Mouse (Mus musculus): ENCODE results near the gene Erg.
A peak's percentile ranks its signal among the peaks of the same experiment; 100 is the strongest.

Gene Erg

DNA sequence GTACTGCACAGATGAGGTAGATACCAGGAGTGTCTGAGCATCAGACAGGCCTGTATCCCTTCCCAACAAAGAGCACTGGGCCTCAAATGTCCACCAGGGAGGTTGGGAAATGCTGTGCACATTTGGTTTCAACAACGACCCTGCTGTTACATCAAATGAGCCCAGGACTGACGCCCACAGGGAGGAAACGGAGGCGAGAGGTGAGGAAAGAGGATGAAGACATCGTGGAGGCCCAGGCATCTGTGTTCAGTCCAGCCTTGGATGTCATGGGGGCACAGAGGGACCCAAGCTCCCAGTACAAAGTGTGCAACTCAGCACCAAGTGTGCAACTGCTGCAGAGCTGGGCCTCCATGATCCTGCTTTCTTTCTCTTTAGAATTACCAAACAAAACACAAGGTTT lies 236.6 kb downstream of the Erg start:
- DNase-seq (ENCODE audit: low spot score) = no peak

DNA sequence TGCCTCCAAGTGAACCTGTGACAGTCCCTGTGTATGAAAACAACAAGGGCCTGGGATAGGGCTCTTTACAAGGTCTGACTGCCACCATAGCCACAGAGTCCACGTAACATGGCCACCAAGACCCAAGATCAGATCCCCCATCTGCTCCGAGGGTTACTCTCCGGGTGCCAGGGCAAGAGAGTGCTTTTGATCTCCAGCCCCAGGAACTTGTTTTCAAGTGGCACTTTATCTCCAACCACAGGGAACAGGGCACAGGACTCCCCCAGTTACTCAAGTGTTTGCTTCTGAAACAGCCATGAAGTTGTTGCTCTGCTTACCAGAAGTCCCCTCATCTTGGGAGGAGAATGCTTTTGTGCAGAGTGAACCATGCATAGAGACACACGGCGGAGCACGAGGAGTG lies 237.0 kb downstream of the Erg start:
- DNase-seq (ENCODE audit: low spot score) = no peak

DNA sequence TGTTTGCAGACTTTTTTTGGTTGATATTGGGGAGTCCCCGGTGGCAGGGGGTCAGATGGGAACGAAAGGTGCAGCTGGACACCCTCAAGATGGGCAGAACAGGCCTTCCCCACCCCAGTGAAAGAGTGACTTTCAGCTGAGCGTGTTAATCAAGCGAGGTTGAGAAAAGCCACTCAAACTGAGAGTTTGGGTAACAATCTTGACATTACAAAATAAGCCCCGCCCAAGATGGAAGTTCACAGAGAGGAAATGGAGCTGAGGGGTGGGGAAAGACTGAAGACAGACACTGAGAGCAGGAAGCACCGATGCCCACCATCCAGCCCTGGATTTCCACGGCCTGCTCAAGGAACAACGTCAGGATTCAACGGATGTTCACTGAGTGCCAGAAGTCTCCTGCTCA lies 237.8 kb downstream of the Erg start:
- no peak for DNase-seq (ENCODE audit: low spot score)

GRCm38 (mm10) chr16:95347202-95347601 lies 239.2 kb downstream of the Erg start:
- no peak for DNase-seq (ENCODE audit: low spot score)

DNA sequence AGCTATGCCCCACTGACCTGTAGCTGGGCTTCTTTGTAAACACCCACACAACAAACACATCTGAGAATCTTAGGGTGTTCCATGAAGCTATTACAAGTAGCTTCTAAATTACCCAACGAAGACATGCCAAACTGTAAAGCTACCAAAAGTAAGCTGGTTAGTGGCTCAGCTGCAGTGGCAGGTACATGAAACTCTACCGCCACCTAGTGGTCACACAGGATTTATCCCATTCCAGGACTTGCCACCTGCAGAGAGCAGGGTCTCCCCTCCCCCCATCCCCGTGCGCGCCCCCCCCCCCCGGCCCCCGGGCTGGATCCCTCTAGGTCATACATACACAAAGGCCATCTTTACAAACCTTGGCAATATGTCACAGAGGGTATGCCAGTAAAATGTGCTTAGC lies 240.5 kb downstream of the Erg start:
- peak; percentile 68 for DNase-seq (ENCODE audit: low spot score)

DNA sequence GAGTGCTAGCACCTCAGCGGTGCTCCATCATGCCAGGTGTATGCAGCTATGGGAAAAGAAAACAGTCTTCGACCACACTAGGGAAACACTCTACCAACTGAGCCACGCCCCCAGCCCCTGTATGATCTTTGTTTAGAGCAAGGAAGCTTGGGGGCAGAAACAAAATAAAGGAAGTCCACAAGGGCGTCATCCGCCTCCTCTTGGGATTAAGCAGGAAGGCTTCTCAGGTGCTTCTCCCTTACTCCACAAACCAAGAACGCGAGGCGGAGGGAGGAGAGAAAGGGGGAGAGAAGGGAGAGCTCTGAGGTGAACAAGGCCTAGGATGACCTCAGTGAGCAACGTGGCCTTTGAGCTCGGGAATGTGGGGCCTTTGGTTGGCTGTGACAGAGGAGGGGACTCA lies 241.4 kb downstream of the Erg start:
- DNase-seq (ENCODE audit: low spot score) = no peak

DNA sequence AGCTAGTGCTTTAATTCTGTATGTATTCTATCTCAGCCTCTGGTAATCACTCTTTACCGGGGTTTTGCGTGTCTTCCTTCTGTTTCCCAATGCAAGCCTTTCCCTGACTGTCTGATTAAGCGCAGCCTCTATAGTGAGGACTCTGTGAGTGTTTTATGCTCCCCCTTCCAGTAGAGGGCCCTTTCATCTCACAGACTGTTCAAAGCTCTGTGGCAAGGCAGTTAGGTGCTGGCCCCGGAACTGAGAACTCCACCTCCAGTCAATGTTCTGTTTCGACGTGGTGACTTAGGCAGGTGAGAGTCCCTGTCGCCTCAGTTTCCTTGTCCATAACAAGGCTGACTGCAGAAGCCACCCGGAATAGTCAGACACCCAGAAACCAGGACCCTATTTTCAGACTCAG lies 244.4 kb downstream of the Erg start:
- DNase-seq (ENCODE audit: low spot score) = no peak

DNA sequence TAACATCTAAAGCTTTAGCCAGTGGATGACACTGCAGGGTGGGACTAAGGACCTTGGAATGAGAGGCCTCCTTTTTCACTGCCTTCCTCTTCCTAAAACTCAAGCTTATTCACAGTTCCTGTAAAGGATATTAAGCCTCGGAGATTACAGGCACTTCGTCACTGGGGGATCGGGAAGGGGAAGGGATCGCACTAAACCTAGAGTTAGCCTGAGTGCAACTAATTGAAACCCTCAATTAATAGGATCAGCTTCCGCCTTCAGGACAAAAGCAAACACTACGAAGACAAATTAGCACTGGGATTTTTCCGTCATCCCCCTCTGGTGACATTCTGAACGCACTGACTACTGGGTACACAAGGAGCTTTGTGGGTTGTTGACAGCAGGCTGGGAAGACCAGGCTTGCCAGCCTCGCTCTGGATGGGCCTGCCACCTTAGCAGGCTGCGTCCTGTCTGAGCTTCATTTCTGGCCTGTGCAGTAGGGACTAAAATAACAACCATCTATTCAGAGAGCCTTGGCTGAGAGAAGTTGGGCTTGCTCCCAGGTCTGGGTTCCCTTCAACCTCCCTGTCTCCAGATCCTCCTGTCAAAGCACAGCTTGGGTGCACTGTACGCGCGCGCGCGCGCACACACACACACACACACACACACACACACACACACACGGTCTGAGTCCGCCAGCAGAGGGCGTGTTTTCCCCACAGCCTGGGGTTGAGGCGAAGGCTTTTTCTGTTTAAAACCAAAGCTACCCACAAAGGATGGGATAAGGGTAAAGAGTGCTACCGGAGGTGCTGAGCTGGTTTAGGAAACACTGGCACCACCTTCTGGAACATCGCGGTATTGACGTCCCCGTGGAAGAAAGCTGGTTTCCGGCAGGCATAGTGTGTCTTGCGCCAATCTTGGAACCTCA lies 245.3 kb downstream of the Erg start:
- DNase-seq (ENCODE audit: low spot score) = peak; percentile 84

DNA sequence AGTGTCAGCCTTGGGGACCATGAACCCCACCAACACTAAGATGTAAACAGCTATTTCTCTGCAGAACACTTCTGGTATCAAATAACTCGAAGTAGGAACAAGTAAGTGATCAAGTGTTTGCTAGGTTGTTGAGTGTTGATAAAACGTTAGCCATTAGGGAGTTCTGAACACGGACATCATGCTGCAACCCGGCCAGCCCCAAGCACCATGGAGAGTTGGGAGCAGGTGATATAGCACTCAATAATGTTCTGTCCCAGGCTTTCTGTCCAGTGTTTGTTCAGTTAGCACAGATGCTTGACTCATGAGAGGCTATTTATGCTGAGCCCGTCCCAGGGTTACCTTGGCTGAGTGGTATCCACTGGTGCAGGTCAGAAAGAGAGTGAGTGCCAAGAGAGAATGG lies 254.2 kb downstream of the Erg start:
- no peak for DNase-seq (ENCODE audit: low spot score)

- no peak for DNase-seq (ENCODE audit: low spot score)
Measured at GRCm38 (mm10) chr16:95321945-95322625, 264.3 kb downstream of the Erg start.

Data from T-cell, adult 2 months (primary cell).